Mouse (Mus musculus): ENCODE results near the gene Rer1.
A peak's percentile ranks its signal among the peaks of the same experiment; 100 is the strongest.

The Rer1 gene

DNA sequence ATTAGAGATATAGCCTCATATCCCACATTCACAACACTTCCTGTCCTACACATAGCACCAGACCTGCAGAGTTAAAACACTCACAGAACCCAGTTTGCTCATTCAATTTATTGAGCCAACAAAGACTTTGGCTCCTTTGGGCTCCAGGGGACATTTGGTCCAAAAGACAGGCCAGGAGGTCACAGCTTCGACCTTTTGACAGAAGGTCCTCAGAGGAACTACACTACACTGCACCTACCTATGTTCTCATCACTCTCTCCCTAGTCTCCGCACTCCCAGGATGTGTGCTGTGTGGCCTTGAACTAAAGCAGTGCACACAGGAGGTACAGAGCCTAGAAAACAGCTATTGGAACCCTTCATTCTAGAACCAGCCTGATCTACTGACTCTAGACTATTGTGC is 10.4 kb downstream of the Rer1 start:
- no peak for DNase-seq (ENCODE audit: low spot score in 2 of 2)

DNA sequence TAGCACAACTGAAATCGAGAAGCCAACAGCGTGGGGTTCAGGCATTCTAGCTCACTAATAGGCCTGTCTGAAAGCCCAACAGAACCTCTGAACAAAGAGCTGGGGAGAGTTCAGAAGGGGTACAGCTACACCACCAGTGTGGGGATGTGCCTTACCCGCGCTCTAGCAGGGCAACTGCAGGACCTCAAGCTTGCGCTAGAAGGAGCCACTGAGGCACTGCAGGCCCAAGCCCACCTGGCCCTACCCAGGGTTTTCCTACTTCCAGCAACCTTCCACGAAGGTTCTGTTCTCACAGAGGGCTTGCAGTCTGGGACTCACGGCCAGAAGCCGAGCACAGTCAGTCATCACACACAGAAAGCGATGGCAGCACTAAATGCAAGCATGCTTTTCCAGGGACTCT is 11.0 kb downstream of the Rer1 start:
- no peak for DNase-seq (ENCODE audit: low spot score in 2 of 2)

- DNase-seq (ENCODE audit: low spot score in 2 of 2): no peak
Measured at GRCm38 (mm10) chr4:155074418-155074817, 11.8 kb downstream of the Rer1 start.

GRCm38 (mm10) chr4:155070921-155071320 is 15.3 kb downstream of the Rer1 start:
- DNase-seq (ENCODE audit: low spot score in 2 of 2): no peak

DNA sequence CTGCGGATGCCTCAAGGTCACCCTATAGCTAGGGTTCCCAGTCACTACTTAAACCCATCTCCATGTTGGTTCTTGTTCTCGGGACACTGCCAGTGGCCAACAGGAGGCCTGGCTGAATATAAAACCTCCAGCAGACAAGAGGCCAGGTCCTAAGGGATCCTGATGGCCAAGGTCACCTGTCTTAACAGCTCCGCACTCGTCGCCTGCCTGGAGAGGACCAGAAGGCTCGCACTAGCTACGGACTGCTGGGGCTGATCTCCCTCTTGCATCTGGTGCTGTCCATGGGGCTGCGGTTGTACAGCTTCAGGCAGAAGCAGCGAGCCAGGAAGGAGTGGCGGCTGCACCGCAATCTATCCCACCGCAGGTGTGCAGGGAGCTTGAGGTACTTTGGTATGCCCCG is 16.0 kb downstream of the Rer1 start:
- DNase-seq (ENCODE audit: low spot score in 2 of 2): no peak

DNA sequence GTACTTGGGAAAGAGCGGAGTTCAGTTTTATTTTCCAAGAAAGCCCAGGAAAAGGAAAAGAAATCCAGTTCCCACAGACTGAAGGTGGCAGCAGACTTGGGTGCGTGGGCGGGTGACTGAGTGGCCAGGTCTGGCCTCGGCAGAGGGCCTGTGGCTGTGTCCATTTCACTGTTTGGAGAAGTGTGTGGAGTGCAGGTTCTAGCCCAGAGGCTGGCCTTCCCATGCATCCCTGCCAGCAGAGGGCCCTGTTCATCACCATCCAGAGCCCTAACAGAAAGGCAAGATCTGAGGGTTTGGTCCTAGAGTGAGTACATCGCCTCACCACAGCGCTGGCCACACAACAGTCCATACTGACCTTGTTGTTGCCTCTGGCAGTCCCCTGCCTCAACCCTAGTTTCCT is 17.0 kb downstream of the Rer1 start:
- no peak for DNase-seq (ENCODE audit: low spot score in 2 of 2)

- DNase-seq (ENCODE audit: low spot score in 2 of 2): no peak
Measured at GRCm38 (mm10) chr4:155068357-155068972, 17.7 kb downstream of the Rer1 start.

- DNase-seq (ENCODE audit: low spot score in 2 of 2): peak; percentile 96 to 98
Measured at GRCm38 (mm10) chr4:155066834-155067522, 19.2 kb downstream of the Rer1 start, which contains the start of gene Pex10. TSS of gene Pex10 (plus strand) at chr4:155067016.

DNA sequence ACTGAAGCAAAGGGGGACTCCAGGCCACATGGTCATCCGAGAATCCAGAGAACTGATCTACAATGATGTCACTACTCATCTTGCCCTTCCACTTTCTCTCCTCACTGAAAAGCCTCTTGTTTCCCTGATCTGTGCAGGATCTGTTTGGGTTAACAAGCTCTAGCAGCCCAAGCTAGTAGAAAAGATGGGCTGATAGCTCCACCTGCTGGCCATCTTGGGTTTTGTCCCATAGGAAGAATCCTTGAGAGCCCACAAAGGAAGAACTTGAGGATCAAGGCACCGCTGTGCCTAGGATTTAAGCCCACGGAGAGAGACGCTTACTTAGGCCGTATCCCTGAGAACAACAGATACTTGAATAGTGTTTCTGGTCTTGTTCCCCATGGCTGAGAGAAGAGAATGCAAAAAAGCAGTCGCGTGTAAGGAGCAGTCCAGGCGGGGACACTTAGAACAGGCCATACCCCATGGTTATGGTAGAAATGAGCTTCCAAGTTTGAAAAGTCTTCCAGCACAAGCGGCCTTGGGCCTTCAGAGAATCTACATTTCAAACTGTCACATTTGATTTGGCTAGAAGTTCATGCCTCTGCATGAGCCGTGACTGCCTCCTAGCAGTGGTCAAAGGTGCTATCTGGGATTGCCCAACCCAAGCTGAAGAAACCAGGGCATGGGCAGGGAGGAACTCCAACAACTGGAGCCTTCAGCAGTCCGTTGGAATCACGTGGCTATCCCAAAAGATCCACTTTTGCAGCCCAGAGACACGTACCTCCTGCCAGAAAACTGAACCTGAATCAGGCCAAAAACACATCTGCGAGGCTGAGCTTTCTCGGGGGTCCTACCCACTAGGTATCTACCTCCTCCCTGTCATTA is 20.0 kb downstream of the Rer1 start:
- peak; percentile 64 to 78 for DNase-seq (ENCODE audit: low spot score in 2 of 2)

DNA sequence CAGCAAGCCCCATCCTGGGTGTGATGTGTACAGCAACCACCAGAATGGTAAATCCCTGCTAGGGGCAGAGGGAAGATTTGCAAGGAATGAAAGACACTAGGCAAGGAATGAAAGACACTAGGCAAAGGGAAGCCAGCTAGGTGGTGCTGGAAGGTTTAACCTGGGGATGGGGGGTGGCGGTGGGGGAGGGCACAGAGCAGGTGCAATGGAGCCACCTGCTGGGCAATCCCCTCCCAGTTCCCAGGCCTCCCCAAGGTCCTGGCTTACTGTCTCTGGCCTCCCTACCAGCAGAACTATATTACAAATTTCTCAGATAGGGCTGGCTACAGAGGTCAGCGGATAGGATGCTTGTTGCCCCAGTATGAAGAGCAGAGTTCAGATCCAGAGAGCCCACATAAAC is 21.7 kb downstream of the Rer1 start:
- no peak for DNase-seq (ENCODE audit: low spot score in 2 of 2)

DNA sequence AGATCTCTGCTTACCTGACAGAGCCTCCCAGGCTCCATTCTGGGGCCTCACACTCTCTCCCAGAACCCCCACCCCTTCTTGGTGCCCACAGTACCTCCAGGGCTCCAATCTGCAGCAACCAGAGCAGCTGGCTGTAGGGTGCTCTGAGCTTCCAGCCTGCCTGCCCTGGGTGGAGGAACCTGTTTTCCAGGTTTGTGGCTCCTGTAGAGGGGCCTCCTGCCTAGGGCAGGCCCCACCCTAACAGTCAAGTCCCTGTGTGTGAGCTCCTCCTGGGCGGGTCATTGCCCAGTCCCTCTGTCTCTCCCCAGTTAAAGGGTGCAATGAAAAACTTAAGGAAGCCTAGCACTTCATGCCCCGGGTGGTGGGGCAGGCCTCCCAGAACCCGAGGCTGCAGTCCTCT is 22.3 kb downstream of the Rer1 start:
- DNase-seq (ENCODE audit: low spot score in 2 of 2): no peak

DNA sequence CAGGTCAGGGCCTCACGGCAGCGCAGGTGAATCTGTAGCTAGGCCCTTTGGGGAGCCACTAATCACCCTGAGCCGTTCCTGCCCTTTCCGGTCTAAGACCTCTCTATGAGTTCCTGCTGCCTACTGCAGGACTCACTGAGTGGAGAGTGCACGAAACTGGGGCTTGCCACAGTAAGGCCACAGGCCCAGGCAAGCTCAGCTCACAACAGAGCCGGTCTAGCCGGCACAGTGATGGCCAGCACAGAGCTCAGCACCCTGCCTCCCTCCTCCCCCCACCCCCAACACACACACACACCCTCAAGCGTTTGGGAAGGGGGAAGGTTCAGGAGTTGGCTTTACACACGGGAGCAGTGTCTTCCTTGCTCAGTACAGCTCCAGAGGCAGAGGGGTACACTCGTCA is 27.9 kb downstream of the Rer1 start:
- DNase-seq (ENCODE audit: low spot score in 2 of 2): no peak

DNA sequence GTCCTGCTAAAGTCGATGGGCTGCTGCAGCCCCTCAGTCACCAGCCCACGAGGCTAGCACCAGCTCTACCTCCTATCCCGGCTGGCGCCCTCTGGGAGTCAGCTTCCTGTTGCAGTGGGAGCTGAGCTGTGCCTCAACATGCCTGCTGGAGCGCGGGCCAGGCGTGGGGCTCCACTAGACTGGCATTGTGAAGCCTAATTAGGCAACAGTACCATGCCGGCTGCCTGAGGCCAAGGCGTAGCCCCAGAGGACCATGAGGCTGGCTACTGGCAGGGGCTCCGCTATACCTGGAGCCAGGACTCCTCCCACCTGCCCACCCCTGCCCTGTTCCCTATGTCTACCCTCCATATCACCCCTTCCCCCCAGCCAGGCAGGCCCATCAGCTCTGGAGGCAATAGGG is 29.5 kb downstream of the Rer1 start, which contains the start of gene Plch2:
Plch2 (minus strand) TSS at position 61 of the 400 bp plus-strand sequence.
- no peak for DNase-seq (ENCODE audit: low spot score in 2 of 2)

- DNase-seq (ENCODE audit: low spot score in 2 of 2): peak; percentile 48 to 50
Measured at GRCm38 (mm10) chr4:155050116-155050515, 36.1 kb downstream of the Rer1 start.

GRCm38 (mm10) chr4:155046636-155047035 is 39.5 kb downstream of the Rer1 start:
- no peak for DNase-seq (ENCODE audit: low spot score in 2 of 2)

DNA sequence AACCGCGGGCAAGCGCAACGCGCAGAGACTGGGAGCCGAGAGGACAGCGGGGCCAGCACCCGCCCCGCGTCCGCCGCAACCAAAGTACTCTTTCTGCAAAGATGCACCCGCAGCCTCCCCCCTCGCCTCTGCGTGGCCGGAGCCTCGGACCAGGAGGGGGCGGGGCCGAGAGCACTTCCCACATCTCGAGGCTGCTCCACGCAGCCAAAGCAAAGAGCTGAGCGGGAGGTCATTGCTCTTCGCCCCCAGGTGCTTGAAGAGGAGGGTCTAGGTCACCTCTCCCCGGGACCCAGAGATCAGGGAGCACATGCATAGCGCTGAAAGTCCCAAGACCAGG is 42.9 kb downstream of the Rer1 start:
- DNase-seq (ENCODE audit: low spot score in 2 of 2): no peak

DNA sequence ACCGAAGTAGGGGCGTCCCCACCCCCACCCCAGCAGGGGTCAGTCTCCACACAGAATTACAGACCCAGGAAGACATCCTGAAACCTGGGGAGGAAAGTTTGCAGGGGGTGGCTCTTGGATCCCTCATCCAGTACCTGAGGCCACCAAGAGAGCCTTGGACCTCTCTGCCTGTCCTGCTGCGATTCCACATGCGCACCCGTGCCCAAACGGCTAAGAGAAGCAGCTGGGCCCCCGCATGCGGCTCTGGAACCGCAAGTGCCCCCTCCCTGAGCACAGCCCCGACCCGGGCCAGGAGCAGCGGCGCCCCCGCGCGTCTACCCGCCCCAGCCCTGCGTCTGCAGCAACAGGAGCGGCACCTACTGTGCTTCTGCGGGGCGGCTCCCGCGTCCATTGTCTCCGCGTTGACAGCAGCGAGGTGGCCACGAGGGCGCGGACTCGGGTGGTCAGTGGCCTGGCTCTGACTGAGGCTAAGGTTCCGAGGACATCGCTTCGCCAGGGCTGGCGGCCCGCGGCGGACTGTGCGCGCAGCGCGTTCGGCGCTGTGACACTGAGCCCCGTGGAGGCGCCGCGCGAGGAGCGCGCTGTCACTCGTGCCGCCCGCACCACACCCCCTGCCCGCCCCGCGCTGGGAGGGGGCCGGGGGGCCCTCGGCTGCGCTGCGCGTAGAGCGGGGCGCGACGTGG is 43.4 kb downstream of the Rer1 start:
- no peak for DNase-seq (ENCODE audit: low spot score in 2 of 2)

- DNase-seq (ENCODE audit: low spot score in 2 of 2): no peak
Measured at GRCm38 (mm10) chr4:155040696-155041095, 45.5 kb downstream of the Rer1 start.

DNA sequence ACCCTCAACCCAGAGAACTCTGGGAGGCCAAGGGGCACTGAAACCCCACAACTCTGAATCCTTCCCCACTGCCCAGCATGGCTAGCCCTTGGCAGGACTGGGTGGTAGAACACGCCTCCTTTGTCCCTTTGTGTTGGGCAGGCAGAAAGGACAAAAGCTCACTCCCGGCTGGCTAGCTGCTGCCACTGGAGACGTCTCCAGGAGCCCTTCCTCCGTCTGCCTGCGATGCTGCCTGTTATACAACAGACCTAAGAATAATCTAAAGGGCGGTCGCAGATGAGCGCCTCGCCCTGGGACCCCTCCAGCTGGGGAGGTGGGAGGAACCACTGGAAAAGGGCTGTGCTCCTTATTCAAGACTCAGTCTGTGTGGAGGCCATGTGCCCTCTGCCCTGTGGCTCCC is 46.0 kb downstream of the Rer1 start:
- DNase-seq (ENCODE audit: low spot score in 2 of 2): no peak

GRCm38 (mm10) chr4:155034787-155035186 is 51.4 kb downstream of the Rer1 start:
- DNase-seq (ENCODE audit: low spot score in 2 of 2): no peak

- no peak for DNase-seq (ENCODE audit: low spot score in 2 of 2)
Measured at GRCm38 (mm10) chr4:155034202-155034601, 52.0 kb downstream of the Rer1 start.

- no peak for DNase-seq (ENCODE audit: low spot score in 2 of 2)
Measured at GRCm38 (mm10) chr4:155033115-155033514, 53.1 kb downstream of the Rer1 start.
